Mouse (Mus musculus) lung, embryonic 16.5 days (tissue): ENCODE data around the gene Pgam1. TPM values are rescaled to one million over a fixed set of nuclear protein-coding genes. Genes with fewer than 3 reads are reported as not detected.
A peak's percentile ranks its signal among the peaks of the same experiment; 100 is the strongest.
"Not testable (repeated sequence)": the region's sequence is repeated elsewhere in the genome, so short reads cannot be mapped to it uniquely, and the experiment has no call there.

Experiments used
- ATAC-seq: fragments of 200-750 bp; cut with Nextera tagmentation; 2 replicates; pipeline ENCODE4 v1.8.0; 2017; ENCODE audit warnings: low read depth, mild to moderate bottlenecking, moderate library complexity
- H3K27ac ChIP-seq: fragments of 300-500 bp; sonication (generic); 2 replicates; pipeline ENCODE4 v1.5.1; 2014; ENCODE audit warnings: mild to moderate bottlenecking, control low read depth, low read length
- H3K27me3 ChIP-seq: fragments of 300-500 bp; sonication (generic); 2 replicates; pipeline ENCODE4 v1.6.1; 2014; ENCODE audit warnings: low read depth, low read length, mixed read lengths; ENCODE audit not compliant: control insufficient read depth, insufficient read depth
- H3K36me3 ChIP-seq: fragments of 300-500 bp; sonication (generic); 2 replicates; pipeline ENCODE4 v1.6.1; 2014; ENCODE audit warnings: low read length; ENCODE audit not compliant: control insufficient read depth, insufficient read depth
- H3K4me1 ChIP-seq: fragments of 300-500 bp; sonication (generic); replicated peaks from 2 replicates; pipeline ENCODE4 v1.6.1; 2014; ENCODE audit warnings: low read length, mixed read lengths; ENCODE audit not compliant: control insufficient read depth, insufficient read depth
- H3K4me2 ChIP-seq: fragments of 300-500 bp; sonication (generic); 2 replicates; pipeline ENCODE4 v1.6.1; 2014; ENCODE audit warnings: low read depth, low read length, control low read depth
- H3K4me3 ChIP-seq: fragments of 300-500 bp; sonication (generic); 2 replicates; pipeline ENCODE4 v1.5.1; 2014; ENCODE audit warnings: mild to moderate bottlenecking, low read length, control low read depth
- H3K9ac ChIP-seq: fragments of 300-500 bp; sonication (generic); 2 replicates; pipeline ENCODE4 v1.6.1; 2014; ENCODE audit warnings: low read length, control low read depth
- H3K9me3 ChIP-seq: fragments of 300-500 bp; sonication (generic); 2 replicates; pipeline ENCODE4 v1.6.1; 2016; ENCODE audit warnings: low read length; ENCODE audit not compliant: control insufficient read depth
- WGBS: fragments of 180-500 bp; shearing (Covaris S2); extraction: QIAGEN DNeasy Blood & Tissue Kit; methylation state at CpG from one replicate; pipeline ENCODE4 v1.1.7; 2014; 5-methylcytosine and 5-hydroxymethylcytosine counted together
- polyA plus RNA-seq: library from polyadenylated mRNA; unstranded; fragments of >200 nt; fragmentation: Nextera tagmentation; extraction: Ambion mirVana; gene quantifications from 2 replicates; pipeline ENCODE4 v1.2.1, GENCODE M21; 2015

Gene Pgam1
- polyA plus RNA-seq, result 609 and 641 TPM in 2 replicates

DNA sequence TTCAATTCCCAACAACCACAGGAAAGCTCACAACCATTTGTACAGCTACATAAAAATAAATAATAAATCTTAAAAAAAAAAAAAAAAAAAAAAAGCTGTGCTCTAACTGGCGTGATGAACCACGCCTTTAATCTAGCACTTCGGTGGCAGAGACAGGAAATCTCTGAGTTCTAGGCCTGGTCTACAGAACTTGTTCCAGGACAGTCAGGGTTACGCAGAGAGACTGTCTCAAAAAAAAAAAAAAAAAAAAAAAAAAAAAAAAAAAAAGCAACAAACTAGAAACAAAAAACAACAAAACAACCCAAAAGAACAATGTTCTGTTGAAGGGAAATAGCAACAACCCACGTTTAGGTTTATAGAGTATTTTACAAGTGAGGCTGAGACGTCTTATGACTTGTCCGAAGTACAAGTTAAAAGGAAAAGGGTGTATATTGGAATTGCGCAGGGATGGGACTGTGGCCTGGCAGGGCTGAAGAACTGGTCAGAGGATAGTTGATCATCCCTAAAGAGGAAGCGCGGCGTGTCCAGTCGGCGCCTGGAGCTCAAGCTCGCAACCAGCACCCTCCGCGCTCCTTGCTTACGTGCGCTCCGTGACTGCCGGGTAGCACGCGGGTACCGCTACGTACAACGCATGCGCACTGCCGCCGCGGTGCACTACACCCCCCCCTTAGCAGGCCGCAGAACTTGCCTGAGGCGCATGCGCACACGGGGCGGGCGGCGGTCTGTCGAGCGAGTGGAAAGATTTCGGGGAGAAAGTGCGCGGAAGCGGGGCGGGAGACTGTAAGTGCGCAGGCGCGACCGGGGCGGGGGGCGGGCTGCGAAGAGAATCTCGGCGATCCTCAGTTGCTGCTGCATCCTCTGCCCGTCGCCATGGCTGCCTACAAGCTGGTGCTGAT lies at the start of gene Pgam1:
Pgam1 (plus strand) TSS at position 746 of the 896 bp plus-strand sequence.
- Histone ChIP-seq H3K27ac (peak within 1 kb of the TSS; percentile 98), H3K9ac (peak within 1 kb of the TSS; percentile 99), H3K4me3 (peak within 1 kb of the TSS; percentile 99), H3K9me3 (no peaks in the 10 kb centered on the region), H3K4me2 (peak within 1 kb of the TSS; percentile 75), H3K36me3 (peaks cover 8% of the 10 kb centered on the region), H3K27me3 (no peaks in the 10 kb centered on the region), H3K4me1 (peaks cover 30% of the 10 kb centered on the region)
- WGBS, result 5% methylated on average over 52 of the region's 54 CpGs
- ATAC-seq, result peak; percentile 96

GRCm38 (mm10) chr19:41866707-41867106 lies 45.0 kb upstream of the Pgam1 start:
- Histone ChIP-seq H3K27me3 (no peaks in the 10 kb centered on the region), H3K4me3 (no peak overlapping the region), H3K9ac (no peak overlapping the region), H3K4me1 (no peaks in the 10 kb centered on the region), H3K27ac (no peak overlapping the region), H3K4me2 (no peak overlapping the region), H3K9me3 (no peaks in the 10 kb centered on the region), H3K36me3 (peaks cover 9% of the 10 kb centered on the region; the same call in 1 of the 2 replicates)
- 87% methylated on average over 8 of the region's 8 CpGs for WGBS
- no peak for ATAC-seq

GRCm38 (mm10) chr19:41869296-41869695 lies 42.4 kb upstream of the Pgam1 start:
- no peaks in the 10 kb centered on the region for H3K27me3 ChIP-seq
- H3K27ac ChIP-seq, result no peak overlapping the region
- H3K9ac ChIP-seq, result no peak overlapping the region
- H3K4me2 ChIP-seq, result no peak overlapping the region
- WGBS, result 95% methylated on average over 5 of the region's 5 CpGs
- no peaks in the 10 kb centered on the region for H3K4me1 ChIP-seq
- no peaks in the 10 kb centered on the region for H3K9me3 ChIP-seq
- peaks cover 7% of the 10 kb centered on the region; the same call in 1 of the 2 replicates for H3K36me3 ChIP-seq
- no peak for ATAC-seq
- no peak overlapping the region for H3K4me3 ChIP-seq

- not testable (repeated sequence) for H3K9ac ChIP-seq, H3K9me3 ChIP-seq, H3K27ac ChIP-seq, ATAC-seq, H3K27me3 ChIP-seq, H3K4me2 ChIP-seq, H3K4me1 ChIP-seq, H3K4me3 ChIP-seq, H3K36me3 ChIP-seq
- WGBS, result 83% methylated on average over 5 of the region's 5 CpGs
Measured at GRCm38 (mm10) chr19:41869946-41870345, 41.8 kb upstream of the Pgam1 start.

DNA sequence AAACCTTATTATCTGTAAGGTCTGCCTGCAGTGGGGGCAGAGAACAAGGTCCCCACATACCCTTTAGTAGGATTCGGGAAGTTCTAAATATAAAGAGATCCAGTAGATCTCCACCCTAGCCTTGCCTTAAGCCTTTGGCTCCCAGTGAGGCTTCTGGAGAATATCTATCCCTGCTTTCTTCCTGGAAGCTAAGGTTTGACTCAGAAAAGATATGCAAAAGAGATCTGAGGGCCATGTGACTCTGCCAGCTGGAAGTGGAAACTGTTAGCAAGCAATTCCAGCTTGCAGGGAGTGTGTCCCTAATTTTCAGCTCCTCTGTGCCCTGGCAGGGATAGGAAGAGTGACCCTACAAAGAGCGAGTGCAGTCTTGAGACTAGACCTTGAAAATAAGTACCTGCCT lies 39.4 kb upstream of the Pgam1 start:
- no peaks in the 10 kb centered on the region for H3K9me3 ChIP-seq
- ATAC-seq, result no peak
- no peak overlapping the region for H3K4me2 ChIP-seq
- H3K27ac ChIP-seq, result no peak overlapping the region
- H3K4me3 ChIP-seq, result no peak overlapping the region
- WGBS, result 93% methylated on average over 2 of the region's 2 CpGs
- no peak overlapping the region for H3K9ac ChIP-seq
- no peaks in the 10 kb centered on the region for H3K27me3 ChIP-seq
- no peaks in the 10 kb centered on the region for H3K4me1 ChIP-seq
- H3K36me3 ChIP-seq, result peaks cover 16% of the 10 kb centered on the region

- no peaks in the 10 kb centered on the region for H3K9me3 ChIP-seq
- H3K9ac ChIP-seq, result no peak overlapping the region
- no peak overlapping the region for H3K4me3 ChIP-seq
- no peak overlapping the region for H3K4me2 ChIP-seq
- no peak overlapping the region for H3K27ac ChIP-seq
- no peaks in the 10 kb centered on the region for H3K4me1 ChIP-seq
- no peaks in the 10 kb centered on the region for H3K27me3 ChIP-seq
- peaks cover 13% of the 10 kb centered on the region for H3K36me3 ChIP-seq
- 84% methylated on average over 14 of the region's 14 CpGs for WGBS
- ATAC-seq, result no peak
Measured at GRCm38 (mm10) chr19:41874356-41874755, 37.4 kb upstream of the Pgam1 start.

DNA sequence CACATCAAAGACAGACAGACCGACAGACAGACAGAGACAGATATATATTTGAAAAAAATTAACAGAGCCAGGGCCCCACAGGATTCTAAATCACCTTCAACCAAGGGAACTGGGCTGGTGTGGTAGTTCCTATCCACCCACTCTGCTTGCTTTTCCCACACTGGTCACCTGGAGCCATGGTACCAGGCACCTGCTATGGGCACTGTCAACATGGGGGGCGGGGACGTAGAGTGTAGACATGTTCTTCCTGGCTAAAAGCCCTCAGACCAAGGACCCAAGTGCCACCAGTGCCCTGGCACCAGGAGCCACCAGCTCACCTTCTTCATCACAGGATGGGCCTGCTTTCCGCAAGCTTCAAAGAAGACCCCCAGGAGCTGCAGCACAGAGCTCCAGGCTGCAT lies 29.9 kb upstream of the Pgam1 start:
- Histone ChIP-seq H3K27ac (no peak overlapping the region), H3K9ac (no peak overlapping the region), H3K36me3 (peaks cover 3% of the 10 kb centered on the region; the same call in 1 of the 2 replicates), H3K27me3 (no peaks in the 10 kb centered on the region), H3K4me2 (no peak overlapping the region), H3K9me3 (no peaks in the 10 kb centered on the region), H3K4me1 (no peaks in the 10 kb centered on the region), H3K4me3 (no peak overlapping the region)
- whole genome bisulfite sequencing, result 93% methylated on average over 4 of the region's 4 CpGs
- no peak for ATAC-seq

DNA sequence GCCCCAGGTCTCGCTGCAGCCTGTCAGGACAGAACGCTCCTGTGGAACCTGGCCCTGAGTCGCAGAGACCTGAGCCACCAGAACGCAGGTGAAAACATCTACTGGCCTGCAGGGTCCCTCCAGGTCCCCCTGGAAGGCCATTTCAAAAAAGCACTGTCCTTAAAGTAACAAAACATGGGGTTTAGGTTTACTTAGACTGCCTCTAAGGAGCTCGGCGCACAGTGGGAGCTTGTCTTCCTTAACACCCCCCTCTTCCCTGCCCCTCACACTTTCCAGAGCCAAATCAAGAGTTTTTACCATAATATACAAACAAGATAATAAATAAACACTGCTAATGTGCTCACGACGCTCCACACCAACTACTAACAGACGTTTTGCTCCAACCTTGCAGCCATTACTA lies 27.8 kb upstream of the Pgam1 start:
- ATAC-seq, result no peak
- no peaks in the 10 kb centered on the region for H3K9me3 ChIP-seq
- 0 out of 2 replicates have a peak, but pooled peaks cover 5% of the 10 kb centered on the region for H3K36me3 ChIP-seq
- H3K4me1 ChIP-seq, result no peaks in the 10 kb centered on the region
- H3K27ac ChIP-seq, result no peak overlapping the region
- H3K27me3 ChIP-seq, result no peaks in the 10 kb centered on the region
- no peak overlapping the region for H3K4me2 ChIP-seq
- WGBS, result 85% methylated on average over 9 of the region's 9 CpGs
- H3K9ac ChIP-seq, result no peak overlapping the region
- H3K4me3 ChIP-seq, result no peak overlapping the region

GRCm38 (mm10) chr19:41888191-41888590 lies 23.5 kb upstream of the Pgam1 start:
- Histone ChIP-seq H3K27ac (no peak overlapping the region), H3K27me3 (no peaks in the 10 kb centered on the region), H3K9ac (no peak overlapping the region), H3K4me1 (no peaks in the 10 kb centered on the region), H3K4me2 (no peak overlapping the region), H3K9me3 (no peaks in the 10 kb centered on the region), H3K36me3 (peaks cover 7% of the 10 kb centered on the region), H3K4me3 (no peak overlapping the region)
- ATAC-seq, result no peak
